Mouse (Mus musculus) neural tube, embryonic 10.5 days (tissue): ENCODE measurements around the gene Zfp324.

Experiments used
- DNase-seq: peaks from one replicate; pipeline ENCODE4 v3.0.0-alpha.2; 2017; ENCODE audit warnings: low spot score; ENCODE audit errors: extremely low spot score

Zfp324 gene

DNA sequence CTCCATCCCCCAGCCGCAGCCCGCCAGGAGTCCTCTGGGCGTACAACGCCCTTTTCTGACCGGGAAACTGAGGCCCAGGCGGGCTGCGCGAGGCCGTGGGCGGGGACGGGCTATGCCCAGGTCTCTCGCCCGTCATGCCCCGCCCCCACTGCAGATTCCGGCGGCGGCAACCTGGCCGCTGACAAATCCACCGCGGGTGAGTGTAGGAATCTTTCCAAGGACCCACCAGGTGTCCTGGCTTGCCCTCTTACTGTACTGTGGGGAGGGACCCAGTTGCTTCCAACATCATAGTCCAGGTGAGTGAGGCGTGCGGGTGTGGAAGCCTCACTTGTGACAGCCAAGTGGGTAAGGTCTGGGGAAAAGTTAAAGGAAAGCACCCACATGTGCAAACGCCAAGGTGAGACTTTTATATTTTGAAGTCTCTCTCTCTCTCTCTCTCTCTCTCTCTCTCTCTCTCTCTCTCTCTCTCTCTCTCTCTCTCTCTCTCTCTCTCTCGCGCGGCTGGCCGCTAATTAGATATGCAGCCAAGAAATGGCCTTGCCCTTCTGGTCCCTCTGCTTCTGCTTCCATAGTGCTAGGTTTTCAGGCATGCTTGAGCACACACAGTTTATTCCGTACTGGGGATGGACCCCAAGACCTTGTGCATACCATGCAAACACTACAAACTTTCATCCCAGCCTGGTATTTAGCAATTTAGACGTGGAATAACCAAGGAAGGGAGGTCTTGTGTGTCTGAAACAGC is 637 bp downstream of the Zfp324 start:
- peak; percentile 63 for DNase-seq

DNA sequence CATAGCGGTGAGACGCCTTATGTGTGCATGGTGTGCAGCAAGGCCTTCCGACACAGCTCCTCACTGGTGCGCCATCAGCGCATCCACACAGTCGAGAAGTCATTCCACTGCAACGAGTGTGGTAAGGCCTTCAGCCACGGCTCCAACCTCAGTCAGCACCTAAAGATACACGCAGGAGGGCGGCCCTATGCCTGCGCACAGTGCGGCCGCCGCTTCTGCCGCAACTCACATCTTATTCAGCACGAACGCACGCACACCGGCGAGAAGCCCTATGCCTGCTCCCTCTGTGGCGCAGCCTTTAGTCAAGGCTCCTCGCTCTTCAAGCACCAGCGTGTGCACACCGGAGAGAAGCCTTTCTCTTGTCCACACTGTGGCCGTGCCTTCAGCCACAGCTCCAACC is 5.3 kb downstream of the Zfp324 start:
- no peak for DNase-seq

- peak; percentile 98 for DNase-seq
These were observed 12.2 kb downstream of the Zfp324 start, which contains the start of gene Zfp446 for GRCm38 (mm10) chr7:12977682-12978389. Zfp446 (plus strand) TSS chr7:12977848.

DNA sequence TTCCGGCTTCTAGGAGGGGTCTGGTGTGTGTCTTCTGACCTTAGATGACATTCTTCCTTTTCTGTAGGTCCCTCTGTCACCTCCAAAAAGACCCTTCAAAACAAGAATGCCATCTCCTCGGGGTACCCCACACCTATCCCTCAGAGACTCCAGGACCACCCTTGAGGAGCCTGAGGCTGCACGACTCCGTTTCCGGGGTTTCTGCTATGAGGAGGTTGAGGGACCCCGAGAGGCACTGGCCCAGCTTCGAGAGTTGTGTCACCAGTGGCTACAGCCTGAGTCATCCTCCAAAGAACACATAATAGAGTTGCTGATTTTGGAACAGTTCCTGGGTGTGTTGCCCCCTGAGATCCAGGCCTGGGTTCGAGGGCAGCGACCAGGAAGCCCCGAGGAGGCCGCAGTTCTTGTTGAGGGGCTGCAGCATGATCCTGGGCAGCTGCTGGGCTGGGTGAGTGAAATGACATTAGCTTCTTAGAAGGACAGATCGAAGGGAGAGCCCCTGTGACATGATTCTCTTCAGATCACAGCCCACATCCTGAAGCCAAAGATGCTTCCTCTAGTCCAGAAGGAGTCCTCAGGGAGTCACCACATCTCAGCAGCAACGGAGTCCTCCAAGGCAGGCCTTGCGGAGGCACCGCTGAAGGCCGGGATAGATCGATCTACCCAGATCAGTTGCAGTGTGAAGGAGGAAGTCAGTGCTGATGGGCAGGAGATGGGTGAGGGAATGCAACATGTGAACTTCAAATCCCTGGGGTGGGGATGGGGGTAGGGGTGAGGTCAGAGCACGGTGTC is 13.5 kb downstream of the Zfp324 start:
- DNase-seq = no peak

DNA sequence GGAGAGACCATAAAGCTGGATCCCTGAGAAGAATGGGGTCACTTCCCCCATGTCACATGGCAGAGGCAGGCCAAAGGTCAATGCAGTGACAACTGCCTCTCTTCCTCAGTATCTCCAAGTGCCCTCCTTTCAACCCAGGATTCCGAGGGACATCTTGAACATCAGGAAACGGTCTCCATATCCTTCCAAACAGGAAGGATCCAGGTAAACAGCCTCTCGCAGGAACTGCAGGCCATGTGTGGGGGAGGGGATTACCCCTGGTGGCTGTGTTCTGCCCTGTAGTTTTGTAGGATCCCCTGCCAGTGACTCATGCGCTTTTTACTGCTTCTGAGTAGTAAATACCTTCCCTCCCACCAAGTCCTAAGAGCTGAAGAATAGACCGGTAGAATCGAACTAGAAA is 14.1 kb downstream of the Zfp324 start:
- DNase-seq = no peak

DNA sequence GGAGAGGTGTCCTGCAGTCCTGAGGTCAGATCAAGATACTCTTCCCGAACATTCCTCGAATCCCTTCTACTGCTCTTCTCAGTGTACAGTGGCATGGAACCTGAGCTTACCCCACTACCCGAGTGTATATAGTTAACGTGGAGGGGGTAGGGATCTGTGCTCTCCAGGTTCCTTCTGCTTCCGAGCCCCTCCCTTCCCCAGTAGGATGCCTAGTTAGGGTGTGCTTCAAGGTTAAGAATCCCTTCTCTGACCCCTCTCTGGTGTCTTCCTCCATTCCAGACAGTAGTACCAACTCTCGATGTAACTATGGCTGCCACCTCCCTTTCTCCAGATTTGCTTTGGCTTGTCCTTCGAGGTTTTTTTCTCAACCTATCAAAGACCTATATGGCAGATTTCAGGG is 14.7 kb downstream of the Zfp324 start:
- DNase-seq = no peak

- no peak for DNase-seq
These were observed 20.1 kb downstream of the Zfp324 start for GRCm38 (mm10) chr7:12985724-12986123.

DNA sequence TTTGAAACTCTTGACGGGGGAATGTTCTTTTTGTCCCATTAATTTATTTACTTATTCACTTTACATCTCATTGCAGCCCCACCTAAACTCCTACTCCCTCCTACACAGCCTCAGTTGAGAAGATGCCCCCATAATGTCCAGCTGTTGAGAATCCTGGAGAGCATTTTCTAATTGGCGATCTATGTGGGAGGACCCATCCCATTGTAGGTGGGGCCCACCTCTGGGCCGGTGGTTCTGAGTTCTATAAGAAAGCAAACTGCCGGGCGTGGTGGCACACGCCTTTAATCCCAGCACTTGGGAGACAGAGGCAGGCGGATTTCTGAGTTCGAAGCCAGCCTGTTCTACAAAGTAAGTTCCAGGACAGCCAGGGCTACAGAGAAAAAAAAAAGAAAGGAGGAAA is 21.3 kb downstream of the Zfp324 start:
- no peak for DNase-seq

DNA sequence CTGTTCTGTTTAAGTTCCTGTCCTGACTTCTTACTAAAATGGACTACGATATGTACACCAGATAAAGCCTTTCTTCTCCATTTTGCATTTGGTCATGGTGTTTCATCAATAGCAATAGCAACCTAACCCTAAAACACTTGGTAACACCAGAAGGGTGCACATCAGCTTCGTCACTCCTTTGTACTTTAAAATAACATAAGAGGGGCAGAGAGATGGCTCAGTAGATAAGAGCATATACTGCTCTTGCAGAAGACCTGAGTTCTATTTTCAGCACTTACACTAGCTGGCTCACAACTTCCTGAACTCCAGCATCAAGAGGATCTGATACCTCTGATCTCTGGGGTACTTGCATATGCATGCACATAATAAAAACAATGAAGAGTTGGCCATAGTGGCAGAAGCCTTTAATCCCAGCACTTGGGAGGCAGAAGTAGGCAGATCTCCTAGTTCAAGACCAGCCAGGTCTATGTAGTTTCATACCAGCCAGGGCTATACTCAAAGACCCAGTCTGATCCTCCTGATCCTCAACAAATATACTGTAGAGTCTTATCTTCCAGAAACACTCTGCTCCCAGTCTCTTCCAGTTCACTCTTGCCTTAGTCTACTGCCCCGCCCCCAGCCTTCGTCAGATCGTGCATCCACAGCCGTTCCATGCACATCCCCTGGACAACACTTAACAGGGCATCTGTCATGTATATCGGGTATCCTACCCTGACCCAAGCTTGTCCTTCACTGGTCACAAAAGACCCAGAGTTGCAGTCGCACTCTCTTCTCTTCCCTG is 22.0 kb downstream of the Zfp324 start:
- DNase-seq = no peak

DNA sequence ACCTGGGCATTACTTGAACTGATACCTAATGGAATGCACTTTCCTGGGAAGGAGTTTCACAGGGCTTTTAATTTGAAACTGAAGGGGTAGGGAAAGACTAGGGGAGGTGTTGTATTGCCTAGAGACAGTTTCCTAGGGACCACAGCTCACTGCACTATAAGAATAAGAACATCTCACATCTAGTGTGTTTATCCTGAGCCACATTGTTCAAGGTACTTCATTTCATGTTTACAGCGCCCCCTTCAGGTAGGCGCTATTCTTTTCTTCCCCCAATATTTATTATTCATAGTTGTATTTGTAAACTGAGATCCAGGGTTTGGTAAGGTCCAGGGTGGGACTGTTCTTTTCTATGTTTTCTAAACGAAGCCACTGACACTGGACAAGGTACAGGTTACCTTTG is 26.6 kb downstream of the Zfp324 start:
- DNase-seq = no peak

DNA sequence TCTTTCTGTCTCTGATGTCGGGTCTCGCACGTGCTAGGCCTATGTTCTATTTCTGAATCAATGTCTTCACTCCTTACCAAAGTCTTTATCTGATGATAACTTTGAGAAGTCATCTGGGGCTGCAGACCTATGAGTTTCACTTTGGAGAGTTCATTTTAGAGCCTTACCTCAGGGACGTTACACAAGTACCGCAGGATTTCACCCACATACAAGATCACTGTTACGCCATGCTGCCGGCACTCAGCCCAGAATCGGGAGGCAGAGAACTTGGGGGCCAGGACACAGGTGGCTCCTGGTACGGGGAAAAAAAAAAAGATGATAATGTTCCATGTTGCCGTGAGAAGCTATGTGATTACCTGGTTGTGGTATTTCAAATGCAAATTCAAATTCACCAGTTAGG is 27.5 kb downstream of the Zfp324 start:
- DNase-seq = no peak

GRCm38 (mm10) chr7:12995862-12996261 is 30.2 kb downstream of the Zfp324 start:
- DNase-seq = no peak

DNA sequence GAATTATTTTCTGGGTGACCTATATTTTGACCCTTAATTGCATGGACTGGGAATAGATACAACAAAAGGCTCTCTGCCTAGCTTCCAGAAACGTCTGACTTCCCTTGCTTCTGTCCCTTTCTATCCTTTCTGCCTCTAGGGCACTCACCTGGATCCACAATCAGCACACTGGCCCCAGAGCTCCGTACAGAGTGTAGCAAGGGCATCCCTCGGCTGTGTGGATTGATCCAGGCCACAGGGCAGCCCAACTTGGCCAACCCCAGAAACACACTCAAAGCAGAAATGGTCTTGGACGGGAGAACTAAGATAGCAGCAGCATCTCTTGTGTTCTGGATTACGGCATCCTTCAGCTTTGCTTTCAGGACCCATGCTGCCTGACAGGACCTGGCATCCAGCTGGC is 31.6 kb downstream of the Zfp324 start:
- DNase-seq = no peak

- no peak for DNase-seq
These were observed 32.4 kb downstream of the Zfp324 start, which contains the start of gene Slc27a5 for GRCm38 (mm10) chr7:12998053-12998452. Slc27a5 (minus strand) TSS chr7:12998192.

- DNase-seq = no peak
These were observed 33.2 kb downstream of the Zfp324 start, which contains the start of gene Trim28 for GRCm38 (mm10) chr7:12998851-12999250. Trim28 (plus strand) TSS chr7:12999114.

GRCm38 (mm10) chr7:13001584-13001983 is 35.9 kb downstream of the Zfp324 start:
- no peak for DNase-seq

GRCm38 (mm10) chr7:13003380-13003779 is 37.7 kb downstream of the Zfp324 start:
- no peak for DNase-seq

DNA sequence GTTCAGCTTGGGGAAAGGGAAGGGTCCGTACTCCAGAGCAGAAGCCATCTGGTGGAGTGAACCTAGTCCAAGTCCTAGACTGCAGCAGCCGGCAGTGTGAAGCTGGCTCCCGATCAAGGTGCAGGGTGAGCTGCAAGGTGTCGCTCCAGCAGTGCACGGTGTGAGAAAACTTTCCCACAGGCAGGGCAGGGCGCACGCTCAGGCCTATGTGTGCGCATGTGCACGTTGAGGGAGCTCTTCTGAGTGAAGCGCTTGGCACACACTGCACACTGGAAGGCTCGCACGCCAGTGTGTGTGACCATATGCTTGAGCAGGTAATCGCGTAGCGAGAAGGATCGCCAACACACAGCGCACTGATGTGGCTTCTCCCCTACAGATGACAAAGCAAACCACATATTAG is 40.4 kb downstream of the Zfp324 start:
- no peak for DNase-seq

DNA sequence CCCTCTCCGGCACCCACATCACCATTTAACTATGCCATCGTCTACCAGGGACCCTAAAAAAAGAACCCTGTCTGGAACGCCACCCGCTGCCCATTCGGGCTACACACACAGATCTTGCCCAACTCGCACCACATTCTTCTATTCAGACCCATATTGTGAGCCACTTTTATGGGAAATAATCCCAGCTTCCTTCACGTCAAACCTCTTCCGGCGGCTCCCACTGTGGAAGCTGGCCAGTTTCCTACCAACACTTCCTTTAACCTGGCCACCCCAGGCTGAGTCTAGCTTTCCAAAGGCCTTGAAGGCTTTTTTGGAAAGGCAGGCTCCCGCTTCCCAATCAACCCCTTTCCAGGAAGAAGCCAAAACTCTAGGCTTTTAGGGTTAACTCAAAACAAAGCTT is 40.9 kb downstream of the Zfp324 start:
- no peak for DNase-seq

- no peak for DNase-seq
These were observed 41.9 kb downstream of the Zfp324 start for GRCm38 (mm10) chr7:13007341-13008092.
